Mouse (Mus musculus) heart, postnatal 14 days (tissue): ENCODE data around the gene Ltb4r2. TPM values are rescaled to one million over a fixed set of nuclear protein-coding genes. Genes with fewer than 3 reads are reported as not detected.

Experiments
- DNase-seq, 2 experiments: peaks; one replicate each; pipeline ENCODE4 v3.0.0; 2021 to 2022
- intact Hi-C: fragments of 180-260 bp; cut with DNase I; formaldehyde crosslinking; loops from one replicate; pipeline ENCODE4 v1.15.1; 2025
- long read RNA-seq, 2 experiments: library from polyadenylated mRNA; stranded (forward); transcript quantifications; one replicate each; pipeline ENCODE4 v2.0.0; 2021
- total RNA-seq, 2 experiments: library from RNA; stranded (reverse); gene quantifications; 2 replicates each; pipeline ENCODE4 v1.2.3; 2021

Ltb4r2 gene
- under 1 TPM; 0.12 to 0.17 TPM for total RNA-seq
- long read RNA-seq, experiment 1: 0 reads
- long read RNA-seq, experiment 2: 0 reads

DNA sequence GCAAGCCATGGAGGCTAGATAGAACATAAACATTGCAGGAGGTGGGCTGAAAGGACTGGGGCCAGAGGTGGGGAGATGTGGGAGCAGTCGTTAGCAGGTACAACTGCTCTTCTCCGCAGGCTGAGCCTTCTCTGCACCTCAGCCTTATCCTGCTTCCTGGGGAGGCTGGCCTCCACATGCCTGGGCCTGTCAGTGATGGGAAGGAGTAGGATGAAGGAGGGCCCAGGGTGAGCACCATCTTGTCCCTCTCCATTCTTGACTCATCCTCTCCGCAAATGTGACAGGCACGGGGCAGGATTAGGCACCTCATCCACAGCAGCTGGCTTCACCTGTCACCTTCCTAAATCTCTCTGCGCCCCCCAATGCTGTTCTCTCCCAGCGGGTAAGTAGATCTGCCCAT lies at the start of gene Ltb4r2:
TSS of gene Ltb4r2 (plus strand) at position 266 of the 400 bp plus-strand sequence.
- intact Hi-C loops: no loop called here
- DNase-seq: no peak

DNA sequence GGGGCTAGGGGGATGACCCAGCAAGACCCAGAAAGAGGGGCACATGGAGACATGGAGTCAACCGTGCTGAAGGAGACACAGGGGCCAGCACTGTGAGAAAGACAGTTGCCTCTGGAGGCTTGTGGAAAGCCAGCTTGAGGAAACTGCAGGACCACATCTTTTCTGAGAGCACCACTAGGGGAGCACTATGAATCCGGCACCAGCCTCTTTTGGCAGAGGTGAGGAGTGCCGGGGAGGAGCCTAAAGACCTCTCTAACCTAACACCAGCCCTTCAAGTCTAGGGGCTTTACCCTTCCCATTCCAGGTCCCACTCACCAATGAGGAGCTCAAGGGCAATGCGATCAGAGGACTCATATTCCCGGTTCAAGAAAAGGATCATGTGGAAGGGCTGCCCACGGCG lies 49.4 kb upstream of the Ltb4r2 start:
- DNase-seq: no peak
- intact Hi-C loops: no loop called here

DNA sequence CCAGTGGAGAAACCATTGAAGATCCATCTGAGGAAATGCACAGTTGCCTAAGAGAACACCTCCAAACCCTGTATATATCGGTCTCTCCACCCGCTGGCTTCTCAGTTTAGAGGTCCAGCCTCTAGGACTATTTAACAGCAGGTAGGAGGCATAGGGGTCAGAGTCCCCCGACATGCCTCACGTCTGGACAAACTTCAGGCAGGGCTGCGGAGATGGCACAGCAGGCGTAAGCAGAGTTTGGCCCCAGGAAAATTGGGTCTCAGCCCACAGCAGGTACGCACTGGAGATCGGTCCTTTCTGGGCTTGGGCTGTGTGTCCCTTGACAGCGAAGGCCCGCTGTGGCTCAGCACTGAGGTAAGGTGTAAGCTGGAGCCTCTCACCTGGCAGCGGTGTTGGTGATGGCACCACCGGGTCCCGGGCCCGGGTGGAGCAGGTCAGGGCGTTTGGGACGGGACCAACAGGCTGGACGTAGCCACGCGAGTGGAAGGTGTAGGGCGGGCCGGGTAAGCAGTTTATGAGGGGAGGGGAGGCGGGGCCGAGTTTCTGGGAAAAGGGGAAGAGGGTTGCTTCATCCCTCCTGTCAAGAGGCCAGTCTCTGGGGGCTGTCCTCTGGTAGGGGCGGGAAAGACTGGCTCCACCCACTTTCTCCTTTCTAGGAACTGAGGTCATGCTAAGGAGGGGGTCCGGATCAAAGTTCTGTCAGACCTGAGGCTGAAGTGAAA lies 48.1 kb upstream of the Ltb4r2 start:
- peak; percentile 37 to 38 for DNase-seq
- intact Hi-C loops: no loop called here

DNA sequence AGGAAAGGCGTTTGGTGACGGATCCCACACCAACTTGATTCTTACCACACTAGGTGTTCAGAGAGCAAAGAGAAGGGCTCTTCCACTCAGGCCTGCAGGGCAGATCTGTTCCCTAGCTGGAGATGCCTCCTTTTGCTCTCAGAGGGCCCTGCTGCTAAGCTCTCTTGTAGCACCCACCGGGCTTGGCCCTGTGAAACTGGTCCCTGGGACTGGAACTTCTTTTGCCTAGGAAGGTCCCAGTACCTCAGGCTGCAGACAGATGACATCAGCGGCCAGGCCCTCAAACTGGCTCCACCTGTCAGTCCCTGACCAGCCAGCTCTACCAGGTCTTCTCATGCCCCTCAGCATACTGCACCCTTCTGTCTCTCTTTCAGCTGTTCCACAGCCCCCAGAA lies 47.5 kb upstream of the Ltb4r2 start, which contains the start of gene Tgm1:
TSS of gene Tgm1 (minus strand) at position 198 of the 394 bp plus-strand sequence.
- no peak for DNase-seq
- intact Hi-C loops: no loop called here

DNA sequence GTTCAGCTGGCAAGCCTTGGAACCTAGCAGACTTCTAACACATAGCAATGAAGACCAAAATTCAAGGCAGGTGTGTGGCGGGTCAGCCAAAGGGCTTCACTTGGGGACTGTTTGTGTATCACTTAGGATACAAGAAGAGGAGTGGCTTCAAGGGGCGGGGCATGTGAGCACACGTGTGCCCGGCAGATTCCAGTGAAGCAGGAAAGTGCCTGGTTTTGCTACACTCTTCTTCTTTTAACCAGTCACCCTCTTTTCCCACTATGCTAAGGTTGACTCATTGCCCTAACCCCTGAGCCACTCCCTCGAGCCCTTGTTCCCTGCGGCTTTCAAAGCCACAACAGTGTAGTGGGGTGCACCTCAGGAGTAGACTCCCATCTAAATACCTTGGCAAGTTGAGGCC lies 46.3 kb upstream of the Ltb4r2 start:
- DNase-seq: no peak
- intact Hi-C loops: no loop called here

DNA sequence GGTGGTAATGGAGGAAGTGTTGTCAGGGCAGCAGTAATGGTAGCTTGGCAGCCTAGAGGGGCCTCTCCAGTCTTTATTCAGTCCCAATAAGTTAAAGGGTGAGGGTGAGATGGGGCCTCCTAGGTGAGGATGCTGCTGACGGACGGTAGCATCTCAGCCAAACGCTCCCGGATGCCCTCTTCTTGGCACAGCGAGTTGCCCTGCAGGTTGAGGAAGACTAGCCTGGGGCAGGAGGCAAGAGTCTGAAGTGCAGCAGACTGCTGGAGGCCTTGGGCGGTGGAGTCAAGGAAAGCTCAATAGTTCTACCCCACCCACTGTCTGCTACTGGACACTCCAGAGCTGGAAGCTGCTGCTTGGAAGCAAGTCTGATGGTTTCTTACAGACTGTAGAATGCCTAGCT lies 45.0 kb upstream of the Ltb4r2 start:
- intact Hi-C loops: no loop called here
- DNase-seq: no peak

DNA sequence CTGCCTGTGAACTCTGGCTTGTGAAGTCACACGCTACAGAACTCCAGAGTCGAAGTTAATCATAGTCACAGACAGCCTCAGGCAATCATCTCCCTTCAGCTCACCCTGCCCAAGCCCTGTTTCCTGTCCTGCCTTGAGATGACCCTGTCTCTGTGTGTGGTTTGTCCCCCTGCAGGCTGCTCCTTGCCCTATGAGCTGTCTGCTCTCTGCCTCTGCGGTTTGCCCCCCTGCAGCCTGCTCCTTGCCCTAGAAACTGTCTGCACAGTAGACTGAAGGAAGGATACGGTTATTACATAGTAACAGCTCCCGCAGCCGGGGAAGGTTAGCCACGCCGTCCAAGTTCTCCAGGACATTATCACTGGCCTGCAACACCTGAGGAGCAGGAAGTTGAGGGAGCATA lies 44.3 kb upstream of the Ltb4r2 start:
- DNase-seq: no peak
- intact Hi-C loops: no loop called here

DNA sequence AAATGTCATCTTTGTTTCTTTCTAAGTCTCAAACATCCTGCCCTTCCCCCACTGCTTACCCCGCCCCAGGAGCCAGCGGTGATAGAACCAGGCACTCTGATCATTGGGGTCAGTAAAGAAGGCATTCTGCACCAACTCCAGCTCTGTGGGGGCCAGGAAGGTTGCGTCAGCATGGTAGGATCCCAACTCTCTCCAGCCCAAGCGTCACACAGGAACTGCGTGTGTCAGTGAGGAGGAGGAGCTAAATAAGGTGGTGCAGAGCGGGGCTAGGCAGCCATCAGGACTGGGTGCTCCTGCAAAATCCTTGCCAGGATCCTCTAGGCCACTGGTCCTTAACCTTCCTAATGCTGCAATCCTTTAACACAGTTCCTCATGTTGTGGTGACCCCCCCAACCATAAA lies 41.5 kb upstream of the Ltb4r2 start:
- DNase-seq: no peak
- intact Hi-C loops: loop anchor here (2.0 kb wide), 1 partner anchor 37 kb away; no protein-coding TSS in a partner anchor

DNA sequence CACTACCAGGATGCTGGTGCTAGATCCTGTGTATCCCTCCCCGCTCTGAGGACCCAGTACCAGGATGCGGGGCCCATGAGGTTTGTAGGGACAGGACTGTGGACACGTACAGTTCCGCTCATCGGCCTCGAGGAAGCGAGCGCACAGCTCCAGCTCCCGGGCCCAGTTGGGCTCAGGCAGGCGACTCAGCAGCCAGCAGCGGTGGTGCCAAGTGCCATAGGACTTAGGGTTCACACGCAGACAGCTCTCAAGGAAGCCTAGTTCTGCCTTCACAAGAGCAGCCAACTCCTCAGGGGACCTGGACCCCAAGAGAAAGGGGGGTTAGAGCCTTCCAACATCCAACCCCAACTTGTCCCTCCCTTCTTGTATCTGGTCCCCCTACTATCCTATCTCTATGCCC lies 40.6 kb upstream of the Ltb4r2 start:
- intact Hi-C loops: loop anchor here (2.0 kb wide), 1 partner anchor 38 kb away; no protein-coding TSS in a partner anchor
- no peak for DNase-seq

DNA sequence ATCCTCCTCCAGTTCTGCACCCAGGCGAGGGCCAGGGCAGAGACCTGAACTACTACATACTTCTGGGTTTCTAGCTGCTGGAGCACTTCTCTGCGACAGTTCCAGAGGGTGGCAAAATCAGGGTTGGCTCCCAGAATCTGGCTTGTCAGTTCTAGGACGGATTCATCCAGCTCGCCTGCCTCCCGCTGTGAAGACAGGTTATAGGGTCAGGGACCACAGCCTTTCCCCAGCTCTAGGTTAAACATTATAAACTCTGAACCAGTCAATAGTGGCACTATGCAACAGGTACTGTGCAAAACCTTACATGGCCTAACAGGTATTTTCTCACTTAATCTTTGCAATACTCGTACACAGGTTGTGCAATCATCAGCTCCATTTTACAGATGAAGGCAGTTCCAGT lies 40.2 kb upstream of the Ltb4r2 start:
- intact Hi-C loops: loop anchor here (2.0 kb wide), 1 partner anchor 38 kb away; no protein-coding TSS in a partner anchor
- no peak for DNase-seq

DNA sequence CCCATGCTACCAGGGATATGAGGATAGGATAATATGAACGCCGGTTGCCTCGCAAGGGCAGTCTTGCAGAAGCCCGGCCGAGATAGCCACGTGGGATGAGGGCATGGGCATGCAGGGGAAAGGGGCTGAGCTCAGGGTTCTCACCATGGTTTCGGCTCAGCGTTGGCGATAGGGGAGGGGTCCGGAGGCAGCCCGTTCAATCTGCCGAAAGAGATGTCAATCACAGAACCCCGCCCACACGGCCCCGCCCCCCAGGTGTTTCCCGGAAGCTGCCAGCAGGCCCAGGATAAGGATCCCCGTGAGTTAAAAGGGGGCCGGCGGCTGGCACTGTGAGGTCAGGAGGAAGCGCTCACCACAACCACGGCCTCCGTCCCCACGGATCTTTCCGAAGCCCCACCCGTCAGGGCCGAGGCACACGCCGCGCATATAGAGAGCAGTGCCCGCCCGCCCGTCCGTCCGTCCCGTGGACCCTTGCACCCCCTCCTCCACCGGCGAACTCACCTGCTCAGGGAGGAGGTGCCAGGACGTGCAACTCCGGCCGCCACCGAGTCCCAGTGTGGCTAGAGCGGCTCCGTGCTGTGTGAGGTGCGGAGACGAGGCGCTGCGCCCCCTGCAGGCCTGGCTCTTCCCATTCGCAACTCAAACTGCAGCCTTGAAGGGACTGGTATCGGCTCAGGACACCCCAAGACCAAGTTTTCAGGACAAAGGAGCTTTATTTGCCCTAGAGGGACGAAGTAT lies 39.4 kb upstream of the Ltb4r2 start, which contains the start of gene Rabggta:
TSS of gene Rabggta (minus strand) at position 564 of the 738 bp plus-strand sequence.
- intact Hi-C loops: loop anchor here (2.0 kb wide), 1 partner anchor 39 kb away; no protein-coding TSS in a partner anchor
- peak; percentile 94 to 95 for DNase-seq

DNA sequence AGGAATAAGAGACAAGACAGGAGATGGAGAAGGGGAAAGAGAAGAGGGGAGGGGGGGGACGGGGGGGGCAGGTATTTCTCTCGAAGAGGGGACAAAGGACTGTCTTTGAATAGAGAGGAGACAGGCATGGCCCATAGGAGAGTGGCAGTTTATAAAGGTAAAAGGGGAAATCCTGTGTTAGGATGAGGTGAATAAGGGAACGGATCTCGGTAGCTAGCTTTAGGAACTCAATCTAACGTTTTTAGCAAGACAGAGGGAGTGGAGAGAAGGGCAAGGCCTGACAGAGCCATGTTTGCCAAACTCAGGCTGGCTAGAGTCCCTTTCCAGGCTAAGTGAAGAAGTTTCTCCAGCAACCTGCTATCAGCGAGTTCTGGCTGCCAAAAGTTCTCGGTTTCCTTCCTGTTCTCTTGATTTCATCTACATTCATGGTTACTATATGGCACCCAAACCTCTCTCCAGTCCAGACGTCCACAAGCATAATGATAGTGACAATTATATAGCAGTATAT lies 38.7 kb upstream of the Ltb4r2 start:
- no peak for DNase-seq
- intact Hi-C loops: no loop called here

DNA sequence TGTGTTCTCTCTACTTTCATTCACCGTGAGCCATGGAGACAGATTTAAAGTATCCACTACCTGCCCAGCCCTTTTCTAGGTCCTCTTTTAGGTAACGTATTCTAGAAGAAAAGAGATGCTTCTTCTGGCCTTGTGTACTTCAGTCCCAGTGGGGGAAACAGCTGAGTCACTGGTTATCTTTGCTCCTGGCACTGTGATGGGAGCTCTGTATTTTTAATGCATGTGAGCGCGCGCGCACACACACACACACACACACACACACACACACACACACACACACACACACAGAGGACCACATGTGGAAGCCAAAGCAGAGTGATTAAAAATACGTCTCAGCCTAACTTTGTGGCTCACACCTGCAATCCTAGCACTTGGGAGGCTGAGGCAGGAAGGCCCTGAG lies 37.8 kb upstream of the Ltb4r2 start:
- DNase-seq: no peak
- intact Hi-C loops: no loop called here

DNA sequence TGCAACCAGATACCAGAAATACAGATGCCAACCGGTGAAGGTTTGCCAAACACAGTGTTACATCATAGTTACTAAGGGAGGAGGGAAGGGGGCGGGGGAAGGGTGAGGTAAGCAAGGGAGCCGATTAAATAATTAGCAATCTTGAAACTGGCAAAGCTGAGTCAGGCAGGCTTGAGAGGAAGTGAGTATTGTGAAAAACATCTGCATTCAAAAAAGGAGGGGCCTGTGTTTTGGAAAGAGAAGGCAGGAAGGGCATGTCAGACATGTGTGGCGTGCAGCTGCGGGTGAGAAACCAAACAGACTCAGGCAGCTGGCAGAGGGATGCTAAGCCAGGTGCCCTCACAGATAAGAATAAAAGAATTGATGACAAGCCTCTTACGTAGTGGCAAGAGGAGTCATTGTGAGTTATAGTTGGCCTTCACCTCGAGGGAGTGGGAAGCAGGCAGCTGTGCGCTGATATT lies 36.8 kb upstream of the Ltb4r2 start:
- DNase-seq: peak; percentile 15 to 27
- intact Hi-C loops: no loop called here

DNA sequence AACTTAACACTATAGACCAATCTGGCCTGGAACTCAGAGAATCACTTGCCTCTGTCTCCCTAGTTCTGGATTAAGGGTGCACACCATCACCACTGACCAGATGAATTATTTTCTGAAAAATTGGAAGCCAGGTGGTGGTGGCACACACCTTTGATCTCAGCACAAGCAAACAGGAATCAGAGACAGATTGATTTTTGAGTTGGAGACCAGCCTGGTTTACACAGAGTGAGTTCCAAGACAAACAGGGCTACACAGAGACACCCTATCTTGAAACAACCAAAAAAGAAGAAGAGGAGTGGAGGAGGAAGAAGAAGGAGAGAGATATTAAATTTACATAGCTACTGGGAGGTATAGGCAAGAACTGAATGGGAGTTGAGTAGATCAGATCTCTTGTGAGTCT lies 35.0 kb upstream of the Ltb4r2 start:
- no peak for DNase-seq
- intact Hi-C loops: no loop called here

DNA sequence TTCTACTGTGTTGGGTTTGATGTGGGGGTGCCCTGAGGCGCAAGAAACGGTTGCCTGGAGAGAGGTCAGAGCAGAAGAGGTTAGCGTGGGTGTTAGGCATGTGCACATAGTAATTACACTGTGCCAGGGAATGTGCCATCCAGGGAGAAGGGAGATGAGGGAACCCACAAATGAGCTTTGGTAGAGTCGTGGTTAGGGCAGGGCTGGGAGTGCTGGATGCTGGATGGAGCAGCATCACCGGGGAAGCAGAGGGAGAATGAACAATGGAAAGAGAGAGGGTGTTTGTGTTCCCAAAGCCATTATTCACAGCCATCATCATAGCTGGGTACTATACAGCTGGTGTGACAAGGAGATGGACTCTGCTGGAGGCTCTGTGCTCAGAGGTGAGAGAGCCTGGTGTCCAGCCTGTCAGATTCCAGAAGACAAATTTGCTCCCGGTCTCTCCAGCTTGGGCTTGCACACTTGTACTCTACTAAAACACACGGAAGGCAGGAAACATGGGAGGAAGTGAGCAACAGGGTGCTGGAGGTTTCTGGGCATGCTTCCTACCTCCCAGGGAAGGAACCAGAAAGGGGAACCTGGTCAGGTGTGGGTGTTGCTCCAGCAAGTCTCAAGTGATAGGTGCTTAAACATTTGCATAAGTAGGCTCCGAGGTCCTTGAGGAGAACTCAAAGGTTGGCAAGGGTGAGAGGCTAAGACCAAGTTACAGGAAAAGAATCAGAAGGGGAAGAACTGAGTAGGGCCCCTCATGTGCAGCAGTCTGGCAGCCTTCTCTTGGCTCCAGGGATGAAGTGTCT lies 33.1 kb upstream of the Ltb4r2 start:
- DNase-seq: no peak
- intact Hi-C loops: no loop called here

DNA sequence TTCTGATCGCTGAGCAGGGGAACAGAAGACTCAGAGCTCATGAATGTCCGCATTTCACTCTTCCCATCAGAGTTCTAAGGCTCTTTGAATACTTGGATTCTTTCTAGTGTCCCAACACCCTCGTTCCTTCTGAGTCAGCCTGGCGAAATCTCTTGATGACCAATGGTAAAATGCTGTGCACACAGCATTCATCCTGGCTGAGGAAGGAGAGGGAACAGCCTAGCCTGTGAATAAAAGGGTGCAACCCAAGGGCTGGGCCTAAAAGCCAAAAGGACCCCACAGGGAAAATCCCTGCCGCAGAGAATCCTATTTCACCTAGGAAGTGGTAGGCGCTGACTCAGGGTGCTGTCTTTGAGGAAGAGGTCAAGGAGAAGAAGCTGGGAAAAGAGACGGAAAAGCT lies 31.1 kb upstream of the Ltb4r2 start:
- intact Hi-C loops: no loop called here
- no peak for DNase-seq

DNA sequence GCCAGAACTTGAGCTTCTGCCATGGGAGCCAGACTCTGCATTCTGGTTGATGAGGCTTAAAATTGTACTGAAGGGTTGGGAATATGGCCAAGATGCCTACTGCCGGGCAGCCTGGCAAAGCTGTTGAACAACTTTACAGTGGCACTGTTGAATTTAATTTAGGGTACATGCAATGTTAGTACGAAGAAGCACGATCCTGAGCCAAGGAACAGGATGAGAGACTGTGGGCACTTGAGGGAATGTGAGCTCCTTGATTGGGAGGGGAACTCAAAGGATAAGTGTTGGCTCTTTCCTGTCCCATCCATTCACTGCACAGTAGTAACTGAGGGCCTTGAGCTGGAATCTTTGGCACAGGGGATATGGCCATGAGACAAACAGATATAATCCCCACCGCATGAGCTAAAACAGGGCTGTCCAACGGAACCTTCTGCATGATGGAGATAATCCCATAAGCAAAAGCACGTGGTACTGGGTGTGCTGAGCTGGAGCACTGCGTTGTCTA lies 30.6 kb upstream of the Ltb4r2 start:
- intact Hi-C loops: no loop called here
- no peak for DNase-seq

DNA sequence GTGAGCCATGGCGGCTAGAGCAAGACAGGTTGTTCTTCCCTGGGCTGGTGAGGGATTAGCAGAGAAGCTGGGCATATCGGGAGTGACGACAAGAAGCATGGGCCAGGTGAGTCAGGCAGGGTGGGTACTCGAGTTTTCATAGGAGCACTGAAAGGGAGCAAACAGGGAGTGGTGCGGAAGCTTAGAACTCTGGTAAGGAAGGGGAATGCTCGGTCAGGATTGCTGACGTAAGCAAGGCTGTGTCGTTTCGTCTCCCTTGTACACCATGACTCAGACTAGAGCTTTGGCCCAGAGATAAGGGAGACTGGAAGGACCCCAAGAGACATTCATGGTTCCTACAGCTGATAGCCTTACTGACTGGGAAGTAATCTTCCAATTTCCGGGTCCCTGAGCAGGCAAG lies 27.3 kb upstream of the Ltb4r2 start:
- no peak for DNase-seq
- intact Hi-C loops: no loop called here

DNA sequence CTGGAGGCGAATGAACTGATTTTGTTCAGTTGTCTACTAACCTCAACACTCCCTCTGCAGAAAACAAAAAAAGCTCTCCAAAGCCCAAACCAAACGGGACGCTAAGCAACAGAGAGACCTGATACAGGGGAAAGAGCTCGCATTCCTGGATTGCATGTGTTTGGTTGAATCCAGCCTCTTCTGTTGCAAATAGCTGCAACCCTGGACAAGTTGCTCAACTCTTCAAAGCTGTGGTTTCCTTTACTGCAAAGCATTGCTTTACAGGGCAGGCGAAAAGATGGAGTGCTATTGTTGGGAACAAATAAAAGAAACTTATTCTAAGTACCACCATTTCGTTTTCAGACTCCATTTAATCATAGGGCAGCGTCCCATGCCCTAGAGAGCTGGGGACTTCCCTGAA lies 26.4 kb upstream of the Ltb4r2 start:
- intact Hi-C loops: no loop called here
- no peak for DNase-seq
